Mouse (Mus musculus) C2C12 (cell line): ENCODE results near the gene Ctsk. TPM values are rescaled to one million over a fixed set of nuclear protein-coding genes. Genes with fewer than 3 reads are reported as not detected.

Experiments
- H3K27me3 ChIP-seq: one replicate; pipeline ENCODE4 v1.6.1; 2011; ENCODE audit not compliant: control insufficient read depth, insufficient read depth, insufficient read length
- H3K36me3 ChIP-seq: one replicate; pipeline ENCODE4 v1.6.1; 2011; ENCODE audit not compliant: control insufficient read depth, insufficient read depth
- H3K4me3 ChIP-seq: one replicate; pipeline ENCODE4 v1.5.1; 2011; ENCODE audit warnings: mild to moderate bottlenecking, control low read depth; ENCODE audit not compliant: poor library complexity, insufficient read depth, severe bottlenecking
- H3K79me2 ChIP-seq: one replicate; pipeline ENCODE4 v1.6.1; 2011; ENCODE audit not compliant: control insufficient read depth, insufficient read depth
- H3K79me3 ChIP-seq: one replicate; pipeline ENCODE4 v1.6.1; 2011; ENCODE audit warnings: low read depth, control low read depth
- H3ac ChIP-seq: one replicate; pipeline ENCODE3; 2011; ENCODE audit warnings: low read depth; ENCODE audit not compliant: control insufficient read depth, insufficient read length
- CEBPB ChIP-seq: IDR thresholded peaks from one replicate; pipeline ENCODE4 v1.6.1; 2011; ENCODE audit warnings: low read depth, mild to moderate bottlenecking, control low read depth, moderate library complexity
- CTCF ChIP-seq: IDR thresholded peaks from one replicate; pipeline ENCODE4 v1.5.1; 2011; ENCODE audit not compliant: control insufficient read depth, insufficient read depth, insufficient read length
- FOSL1 ChIP-seq: IDR thresholded peaks from one replicate; pipeline ENCODE4 v1.8.0; 2011; ENCODE audit warnings: mild to moderate bottlenecking, low read length; ENCODE audit not compliant: poor library complexity, insufficient read depth, severe bottlenecking
- MAX ChIP-seq: IDR thresholded peaks from one replicate; pipeline ENCODE4 v1.6.1; 2011; ENCODE audit warnings: mild to moderate bottlenecking, control low read depth
- MYOD1 ChIP-seq: IDR thresholded peaks from one replicate; pipeline ENCODE4 v1.6.1; 2011; ENCODE audit warnings: low read depth; ENCODE audit not compliant: control insufficient read depth, insufficient read length
- MYOG ChIP-seq: IDR thresholded peaks from one replicate; pipeline ENCODE4 v1.6.1; 2011; ENCODE audit not compliant: control insufficient read depth, insufficient read length; ENCODE audit errors: extremely low read depth
- USF1 ChIP-seq: IDR thresholded peaks from one replicate; pipeline ENCODE4 v1.6.1; 2011; ENCODE audit warnings: low read depth, mild to moderate bottlenecking, control low read depth, moderate library complexity
- long read RNA-seq, 2 experiments: library from polyadenylated mRNA; unstranded; transcript quantifications; one replicate each; pipeline ENCODE4 v2.0.0; 2019 to 2020
- polyA plus RNA-seq: library from polyadenylated mRNA; unstranded; fragments of >200 nt; fragmentation: generic; extraction: Trizol; gene quantifications from one replicate; pipeline ENCODE4 v1.2.1, GENCODE M21; 2012; ENCODE audit warnings: missing spikeins

Ctsk gene
- polyA plus RNA-seq, result 0.07 TPM
- long read RNA-seq, experiment 1, result 0 reads
- long read RNA-seq, experiment 2, result 0 reads

GRCm38 (mm10) chr3:95499024-95499423 lies at the start of gene Ctsk:
Gene Ctsk (plus strand): TSS chr3:95499256.
- Histone ChIP-seq H3K79me2 (no peaks in the 10 kb centered on the region), H3K36me3 (peaks cover 22% of the 10 kb centered on the region), H3K79me3 (no peaks in the 10 kb centered on the region), H3K4me3 (no peak within 1 kb of the TSS), H3ac (no peak within 1 kb of the TSS), H3K27me3 (no peaks in the 10 kb centered on the region)
- no peak for TF ChIP-seq MYOD1

GRCm38 (mm10) chr3:95450408-95450807 lies 48.6 kb upstream of the Ctsk start:
- no peak overlapping the region for H3ac ChIP-seq
- H3K36me3 ChIP-seq, result peaks cover 32% of the 10 kb centered on the region
- TF ChIP-seq CTCF (peak; percentile 15), MYOG (no peak), MAX (peak; percentile 59)
- H3K4me3 ChIP-seq, result no peak overlapping the region
- H3K27me3 ChIP-seq, result no peaks in the 10 kb centered on the region
- peaks cover 6% of the 10 kb centered on the region for H3K79me3 ChIP-seq
- H3K79me2 ChIP-seq, result peaks cover 25% of the 10 kb centered on the region

- H3ac ChIP-seq, result no peak overlapping the region
- no peak for TF ChIP-seq MYOG
- TF ChIP-seq FOSL1, result no peak
- no peak for TF ChIP-seq MYOD1
- TF ChIP-seq USF1, result no peak
- no peak for TF ChIP-seq CEBPB
- H3K36me3 ChIP-seq, result peaks cover 32% of the 10 kb centered on the region
- H3K79me2 ChIP-seq, result peaks cover 20% of the 10 kb centered on the region
- no peak overlapping the region for H3K4me3 ChIP-seq
- H3K27me3 ChIP-seq, result no peaks in the 10 kb centered on the region
- H3K79me3 ChIP-seq, result peaks cover 3% of the 10 kb centered on the region
These were observed 48.1 kb upstream of the Ctsk start for GRCm38 (mm10) chr3:95450915-95451314.

- H3K36me3 ChIP-seq, result peaks cover 35% of the 10 kb centered on the region
- H3K79me2 ChIP-seq, result no peaks in the 10 kb centered on the region
- H3K27me3 ChIP-seq, result no peaks in the 10 kb centered on the region
- no peak overlapping the region for H3K4me3 ChIP-seq
- no peak for TF ChIP-seq MAX
- H3K79me3 ChIP-seq, result no peaks in the 10 kb centered on the region
- H3ac ChIP-seq, result no peak overlapping the region
These were observed 42.7 kb upstream of the Ctsk start for GRCm38 (mm10) chr3:95456367-95456766.

GRCm38 (mm10) chr3:95457758-95458157 lies 41.3 kb upstream of the Ctsk start:
- Histone ChIP-seq H3K27me3 (no peaks in the 10 kb centered on the region), H3K36me3 (peaks cover 45% of the 10 kb centered on the region), H3ac (no peak overlapping the region)

GRCm38 (mm10) chr3:95459381-95459780 lies 39.7 kb upstream of the Ctsk start:
- H3ac ChIP-seq, result no peak overlapping the region
- no peaks in the 10 kb centered on the region for H3K27me3 ChIP-seq
- H3K4me3 ChIP-seq, result no peak overlapping the region
- peaks cover 35% of the 10 kb centered on the region for H3K36me3 ChIP-seq
- no peaks in the 10 kb centered on the region for H3K79me2 ChIP-seq
- H3K79me3 ChIP-seq, result no peaks in the 10 kb centered on the region
- no peak for TF ChIP-seq USF1
- no peak for TF ChIP-seq CEBPB
- no peak for TF ChIP-seq MAX
- no peak for TF ChIP-seq MYOD1
- no peak for TF ChIP-seq CTCF
- TF ChIP-seq FOSL1, result no peak
- no peak for TF ChIP-seq MYOG

More at GRCm38 (mm10) chr3:95457758-95458157, 41.3 kb upstream of the Ctsk start:
- H3K79me3 ChIP-seq, result no peaks in the 10 kb centered on the region
- no peak overlapping the region for H3K4me3 ChIP-seq
- TF ChIP-seq FOSL1, result no peak
- TF ChIP-seq MAX, result no peak
- no peak for TF ChIP-seq USF1
- no peak for TF ChIP-seq MYOG
- TF ChIP-seq CEBPB, result no peak
- no peak for TF ChIP-seq CTCF
- no peak for TF ChIP-seq MYOD1
- no peaks in the 10 kb centered on the region for H3K79me2 ChIP-seq
